Mouse (Mus musculus) brain, adult 2 months (tissue): Measurements from ENCODE around the gene Srp68.

ENCODE experiments used
- DNase-seq: peaks from one replicate; pipeline ENCODE4 v3.0.0; 2011; ENCODE audit warnings: low read depth, low spot score

Gene Srp68

GRCm38 (mm10) chr11:116208660-116209059 lies 65.4 kb downstream of the Srp68 start:
- no peak for DNase-seq

- no peak for DNase-seq
Observed at GRCm38 (mm10) chr11:116206678-116207077, 67.3 kb downstream of the Srp68 start.

- no peak for DNase-seq
Observed at GRCm38 (mm10) chr11:116203150-116203549, 70.9 kb downstream of the Srp68 start.

- DNase-seq = no peak
Observed at GRCm38 (mm10) chr11:116201151-116201550, 72.9 kb downstream of the Srp68 start.

- peak; percentile 97 for DNase-seq
Observed at GRCm38 (mm10) chr11:116198639-116199531, 75.1 kb downstream of the Srp68 start, which contains the start of the genes Ten1 and Acox1. Gene Ten1 (plus strand): TSS chr11:116198855. Gene Acox1 (minus strand): TSS chr11:116199045.

- no peak for DNase-seq
Observed at GRCm38 (mm10) chr11:116198132-116198531, 75.9 kb downstream of the Srp68 start.

GRCm38 (mm10) chr11:116197584-116197906 lies 76.5 kb downstream of the Srp68 start:
- no peak for DNase-seq

- no peak for DNase-seq
Observed at GRCm38 (mm10) chr11:116196866-116197583, 77.0 kb downstream of the Srp68 start.

- DNase-seq = no peak
Observed at GRCm38 (mm10) chr11:116196336-116196735, 77.7 kb downstream of the Srp68 start.

GRCm38 (mm10) chr11:116195252-116195651 lies 78.8 kb downstream of the Srp68 start:
- no peak for DNase-seq
